Mouse (Mus musculus): ENCODE measurements around the gene Epor. TPM values are rescaled to one million over a fixed set of nuclear protein-coding genes. Genes with fewer than 3 reads are reported as not detected.

Gene Epor
- polyA plus RNA-seq, 1 experiment from 2014 or later = 4.1 TPM

DNA sequence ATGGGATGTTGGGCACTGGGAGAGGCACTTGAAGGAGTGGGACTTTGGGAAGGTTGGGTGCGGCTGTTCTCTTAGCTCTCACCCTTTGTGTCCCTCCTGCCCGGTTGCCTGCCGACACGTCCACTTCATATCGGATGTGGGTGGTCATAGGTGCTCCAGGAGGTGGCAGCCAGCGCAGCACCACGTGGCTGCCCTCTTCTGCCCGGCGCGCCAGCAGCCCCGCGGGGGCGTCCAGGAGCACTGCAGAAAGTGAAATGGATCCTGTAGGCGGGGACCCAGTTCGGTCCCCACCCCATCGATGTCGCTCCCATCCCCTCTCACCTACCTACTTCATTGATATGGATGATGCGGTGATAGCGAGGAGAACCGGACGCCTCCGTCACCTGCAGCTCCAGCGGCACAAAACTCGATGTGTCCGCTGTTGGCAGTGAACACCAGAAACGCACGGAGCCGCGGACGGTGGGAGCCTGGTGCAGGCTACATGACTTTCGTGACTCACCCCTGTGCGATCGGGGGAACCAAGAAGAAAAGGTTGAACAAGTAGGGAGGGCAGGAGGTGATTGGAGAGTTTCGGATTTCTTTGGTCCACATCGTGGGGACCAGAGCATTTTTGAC lies 1.8 kb downstream of the Epor start:
- peak overlapping the region; percentile 42 for H3K4me3 ChIP-seq (replicated peaks)
- peaks cover 32% of the 10 kb centered on the region for H3K4me1 ChIP-seq
- H3K27ac ChIP-seq = no peak overlapping the region
- ATAC-seq (ENCODE audit: low FRiP score) = no peak
- WGBS = 2% methylated on average over 35 of the region's 35 CpGs
- peaks cover 55% of the 10 kb centered on the region for H3K27me3 ChIP-seq
- no peaks in the 10 kb centered on the region for H3K9me3 ChIP-seq
- peak overlapping the region; percentile 72 for H3K4me2 ChIP-seq
- H3K9ac ChIP-seq = no peak overlapping the region
- H3K36me3 ChIP-seq (replicated peaks) = 0 out of 2 replicates have a peak, but pooled peaks cover 4% of the 10 kb centered on the region

DNA sequence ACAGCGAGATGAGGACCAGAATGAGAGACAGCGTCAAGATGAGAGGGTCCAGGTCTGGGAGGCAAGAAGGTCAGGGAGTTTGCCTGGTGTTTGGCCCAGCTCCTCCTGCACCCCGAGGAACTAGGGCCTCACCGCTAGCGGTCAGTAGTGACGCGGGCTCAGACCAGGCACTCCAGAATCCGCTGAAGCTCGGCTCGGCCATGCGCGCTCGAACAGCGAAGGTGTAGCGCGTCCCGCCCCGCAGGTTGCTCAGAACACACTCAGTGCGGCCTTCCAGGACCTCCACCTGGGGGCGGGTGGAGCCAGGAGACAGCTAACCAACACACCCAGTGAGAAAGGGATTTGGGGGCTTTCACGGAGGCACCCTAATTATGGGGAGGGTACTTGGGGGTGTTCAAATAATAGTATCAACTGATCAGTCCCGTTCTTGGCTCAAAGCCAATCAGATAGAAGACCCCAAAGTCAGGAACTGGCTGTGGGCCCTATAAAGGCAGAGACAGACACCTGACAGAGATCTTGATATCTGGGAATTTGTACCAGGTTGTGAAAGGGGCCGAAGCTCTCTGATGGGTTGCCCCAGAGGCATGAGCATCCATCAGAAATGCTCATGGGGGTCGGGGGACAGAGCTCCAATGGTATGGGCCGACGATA lies 2.6 kb downstream of the Epor start:
- Histone ChIP-seq H3K27me3 (peaks cover 55% of the 10 kb centered on the region), H3K4me3 (replicated peaks) (no peak overlapping the region; the same call in 1 of the 2 replicates), H3K4me1 (peaks cover 35% of the 10 kb centered on the region), H3K27ac (no peak overlapping the region), H3K36me3 (replicated peaks) (0 out of 2 replicates have a peak, but pooled peaks cover 4% of the 10 kb centered on the region), H3K9me3 (no peaks in the 10 kb centered on the region), H3K9ac (no peak overlapping the region), H3K4me2 (peak overlapping the region; percentile 30; the same call in 1 of the 2 replicates)
- WGBS = 8% methylated on average over 26 of the region's 26 CpGs
- no peak for ATAC-seq (ENCODE audit: low FRiP score)

DNA sequence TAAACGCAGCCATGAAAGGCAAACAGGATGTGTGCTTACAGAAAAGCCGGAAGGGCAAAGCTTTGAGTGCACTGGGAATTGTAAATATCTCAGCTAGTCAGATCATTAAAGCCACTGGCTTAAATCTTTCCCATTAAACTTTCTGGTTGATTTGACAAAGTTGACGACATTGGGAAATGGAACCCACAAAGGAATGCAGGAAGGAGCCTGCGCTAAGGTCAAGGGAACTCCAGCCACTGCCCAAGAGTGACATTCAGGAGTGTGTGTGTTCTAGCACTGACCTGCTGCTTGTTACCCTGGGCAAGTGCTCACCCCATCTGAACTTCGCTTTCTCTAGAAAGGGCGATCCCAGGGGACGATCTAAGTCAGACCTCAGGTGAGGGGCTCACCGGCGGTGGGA lies 3.2 kb downstream of the Epor start:
- H3K4me1 ChIP-seq = peaks cover 35% of the 10 kb centered on the region
- no peak overlapping the region for H3K4me3 ChIP-seq (replicated peaks)
- no peak overlapping the region for H3K4me2 ChIP-seq
- 46% methylated on average over 9 of the region's 9 CpGs for WGBS
- no peak for ATAC-seq (ENCODE audit: low FRiP score)
- H3K9me3 ChIP-seq = no peaks in the 10 kb centered on the region
- 0 out of 2 replicates have a peak, but pooled peaks cover 4% of the 10 kb centered on the region for H3K36me3 ChIP-seq (replicated peaks)
- no peak overlapping the region for H3K9ac ChIP-seq
- H3K27ac ChIP-seq = no peak overlapping the region
- H3K27me3 ChIP-seq = peaks cover 55% of the 10 kb centered on the region

DNA sequence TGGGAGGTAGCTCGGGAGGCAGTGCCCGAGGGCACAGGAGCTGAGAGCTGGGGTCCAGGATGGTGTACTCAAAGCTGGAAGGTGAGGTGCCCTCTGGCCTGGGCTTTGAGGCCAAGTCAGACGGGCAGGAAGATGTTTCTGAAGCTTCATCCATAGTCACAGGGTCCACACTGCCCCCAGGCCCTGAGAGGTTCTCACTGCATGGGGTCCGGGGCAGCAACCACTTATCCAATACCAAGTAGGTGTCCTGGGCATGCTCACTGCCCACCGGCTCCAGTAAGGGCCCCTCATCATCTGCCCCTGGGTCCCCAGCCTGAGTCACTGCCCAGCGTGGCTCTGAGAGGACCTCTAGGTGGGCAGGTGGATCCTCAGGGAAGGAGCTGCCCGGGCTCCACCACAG lies 4.1 kb downstream of the Epor start:
- H3K27me3 ChIP-seq = peaks cover 54% of the 10 kb centered on the region
- H3K36me3 ChIP-seq (replicated peaks) = 0 out of 2 replicates have a peak, but pooled peaks cover 4% of the 10 kb centered on the region
- 85% methylated on average over 7 of the region's 7 CpGs for WGBS
- no peak overlapping the region for H3K9ac ChIP-seq
- no peak overlapping the region for H3K4me3 ChIP-seq (replicated peaks)
- H3K27ac ChIP-seq = no peak overlapping the region
- peaks cover 40% of the 10 kb centered on the region for H3K4me1 ChIP-seq
- no peak overlapping the region for H3K4me2 ChIP-seq
- H3K9me3 ChIP-seq = no peaks in the 10 kb centered on the region
- ATAC-seq (ENCODE audit: low FRiP score) = no peak

DNA sequence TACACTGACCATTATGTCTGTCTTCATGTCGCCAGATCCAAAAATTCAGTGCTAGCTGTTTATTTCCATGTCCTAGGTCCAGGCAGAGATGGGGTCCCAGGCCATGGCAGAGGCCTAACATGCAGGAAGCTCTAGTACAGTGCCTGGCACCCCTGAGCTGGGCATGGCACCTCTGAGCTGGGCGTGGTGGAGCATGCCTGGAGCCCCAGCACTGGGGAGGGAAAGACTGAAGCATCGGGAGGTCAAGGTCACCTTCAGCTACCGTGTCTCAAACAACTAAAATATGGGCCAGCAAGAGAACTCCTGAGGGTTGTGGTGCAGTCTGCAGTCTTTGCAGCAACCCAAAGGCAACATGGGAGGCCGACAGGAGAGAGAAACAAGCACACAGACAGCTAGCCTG lies 4.9 kb downstream of the Epor start:
- H3K4me1 ChIP-seq = peaks cover 42% of the 10 kb centered on the region
- H3K27ac ChIP-seq = no peak overlapping the region
- 0 out of 2 replicates have a peak, but pooled peaks cover 4% of the 10 kb centered on the region for H3K36me3 ChIP-seq (replicated peaks)
- H3K4me2 ChIP-seq = no peak overlapping the region
- 83% methylated on average over 5 of the region's 5 CpGs for WGBS
- no peak overlapping the region for H3K4me3 ChIP-seq (replicated peaks)
- H3K27me3 ChIP-seq = peaks cover 45% of the 10 kb centered on the region
- no peaks in the 10 kb centered on the region for H3K9me3 ChIP-seq
- H3K9ac ChIP-seq = no peak overlapping the region
- no peak for ATAC-seq (ENCODE audit: low FRiP score)

DNA sequence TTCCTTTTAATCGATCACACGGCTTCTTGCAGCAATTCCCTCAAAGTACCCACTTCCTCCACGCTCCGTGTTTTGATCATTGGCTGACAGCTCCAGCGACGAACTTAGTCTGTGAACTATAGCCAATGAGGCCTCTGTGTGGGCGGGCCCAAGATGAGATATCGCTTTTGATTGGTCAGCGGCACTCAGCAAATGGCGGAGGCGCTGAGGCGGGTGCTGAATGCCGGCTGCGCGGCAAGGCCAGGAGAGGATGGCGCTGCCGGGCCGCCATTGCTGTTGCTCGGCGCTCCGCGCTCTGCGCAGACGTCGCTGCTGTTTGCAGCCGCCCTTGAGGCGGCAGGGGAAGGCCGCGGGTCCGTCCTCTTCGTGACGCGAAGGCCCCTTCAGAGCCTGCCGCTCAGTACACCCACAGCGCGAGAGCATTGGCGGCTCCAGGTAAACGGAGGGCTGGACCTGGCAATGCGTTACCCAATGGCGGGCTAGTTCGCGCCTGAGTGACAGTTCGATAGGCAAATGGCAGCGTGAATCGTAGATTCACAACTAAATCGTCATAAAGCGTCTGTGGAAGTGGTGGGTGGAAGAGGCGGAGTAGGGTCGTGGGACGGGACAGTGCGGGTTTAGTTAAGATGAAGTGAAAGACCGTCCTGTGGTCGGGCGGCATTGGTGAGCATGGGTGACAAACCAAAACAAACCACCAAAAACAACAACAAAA lies 7.6 kb downstream of the Epor start, which contains the start of gene Swsap1:
TSS of gene Swsap1 (plus strand) at position 186 of the 712 bp plus-strand sequence.
- Histone ChIP-seq H3K36me3 (replicated peaks) (0 out of 2 replicates have a peak, but pooled peaks cover 4% of the 10 kb centered on the region), H3K9ac (peak within 1 kb of the TSS; percentile 81), H3K4me1 (peaks cover 26% of the 10 kb centered on the region), H3K4me3 (replicated peaks) (peak within 1 kb of the TSS; percentile 71), H3K9me3 (0 out of 2 replicates have a peak, but pooled peaks cover 3% of the 10 kb centered on the region), H3K27me3 (peaks cover 19% of the 10 kb centered on the region), H3K27ac (peak within 1 kb of the TSS; percentile 93), H3K4me2 (peak within 1 kb of the TSS; percentile 65)
- under 1% methylated on average over 49 of the region's 54 CpGs for WGBS
- ATAC-seq (ENCODE audit: low FRiP score) = peak; percentile 98

DNA sequence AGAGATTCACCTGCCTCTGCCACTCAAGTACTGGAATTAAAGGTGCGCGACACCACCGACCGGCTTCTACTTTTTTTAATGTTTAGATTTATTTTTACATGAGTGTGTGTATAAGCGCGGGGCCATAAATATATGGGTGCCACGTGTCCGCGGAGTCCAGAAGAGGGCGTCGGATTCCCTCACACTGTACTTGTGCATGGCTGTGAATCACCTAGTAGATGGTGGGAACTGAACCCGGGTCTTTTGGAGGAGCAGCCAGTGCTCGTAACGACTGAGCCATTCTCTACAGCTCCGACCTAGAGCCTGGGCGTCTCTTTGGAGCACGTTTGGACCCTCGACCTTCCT lies 8.1 kb downstream of the Epor start:
- ATAC-seq (ENCODE audit: low FRiP score) = peak; percentile 65
- Histone ChIP-seq H3K36me3 (replicated peaks) (0 out of 2 replicates have a peak, but pooled peaks cover 4% of the 10 kb centered on the region), H3K4me3 (replicated peaks) (peak overlapping the region; percentile 71), H3K4me1 (peaks cover 23% of the 10 kb centered on the region), H3K27me3 (peaks cover 14% of the 10 kb centered on the region), H3K9ac (0 out of 2 replicates have a peak overlapping the region, but pooled peaks have one; percentile 81), H3K9me3 (0 out of 2 replicates have a peak, but pooled peaks cover 3% of the 10 kb centered on the region), H3K4me2 (peak overlapping the region; percentile 65), H3K27ac (peak overlapping the region; percentile 93)
- 2% methylated on average over 18 of the region's 18 CpGs for WGBS

DNA sequence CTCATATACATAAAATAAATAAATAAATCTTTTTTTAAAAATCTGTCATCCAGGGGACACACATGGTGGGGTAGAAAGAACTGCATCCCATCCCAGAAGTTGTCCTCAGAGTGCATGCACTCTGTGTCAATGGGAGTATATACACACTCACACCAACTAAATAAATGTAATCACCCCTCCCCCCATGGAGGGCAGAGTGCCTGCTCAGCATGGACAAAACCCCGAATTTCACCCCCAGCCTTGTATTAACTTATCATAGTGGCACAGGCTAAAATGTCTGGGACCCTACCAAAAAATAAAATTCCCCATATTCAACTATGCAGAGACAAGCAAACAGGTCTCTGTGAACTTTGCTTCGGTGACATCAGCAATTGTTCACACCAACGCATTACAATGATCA lies 8.7 kb downstream of the Epor start:
- H3K27ac ChIP-seq = no peak overlapping the region
- H3K36me3 ChIP-seq (replicated peaks) = 0 out of 2 replicates have a peak, but pooled peaks cover 4% of the 10 kb centered on the region
- no peak overlapping the region for H3K9ac ChIP-seq
- WGBS = 76% methylated on average over 3 of the region's 3 CpGs
- 0 out of 2 replicates have a peak, but pooled peaks cover 3% of the 10 kb centered on the region for H3K9me3 ChIP-seq
- peaks cover 23% of the 10 kb centered on the region for H3K4me1 ChIP-seq
- no peak overlapping the region for H3K4me3 ChIP-seq (replicated peaks)
- H3K4me2 ChIP-seq = peak overlapping the region; percentile 65; the same call in 1 of the 2 replicates
- ATAC-seq (ENCODE audit: low FRiP score) = no peak
- H3K27me3 ChIP-seq = peaks cover 8% of the 10 kb centered on the region

DNA sequence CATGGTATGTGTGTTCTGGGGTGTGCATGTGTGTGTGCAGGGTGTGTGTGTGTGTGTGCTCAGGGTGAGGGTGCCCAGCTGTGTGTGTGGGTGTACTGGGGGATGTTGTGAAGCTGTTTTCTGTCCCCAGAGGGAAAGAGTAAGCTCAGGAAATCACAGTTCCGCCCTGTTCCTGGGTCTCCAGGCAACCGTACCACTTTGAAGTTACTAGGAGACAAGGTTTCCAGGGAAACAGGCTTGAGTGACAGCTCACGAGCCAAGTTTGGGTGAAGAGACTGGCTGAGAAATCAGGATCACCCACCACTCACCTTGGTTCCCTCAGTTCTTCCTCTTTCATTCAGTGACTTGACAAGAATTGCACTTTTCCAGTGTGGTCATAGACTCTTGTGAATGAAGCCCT lies 9.7 kb downstream of the Epor start:
- Histone ChIP-seq H3K36me3 (replicated peaks) (0 out of 2 replicates have a peak, but pooled peaks cover 4% of the 10 kb centered on the region), H3K4me1 (peaks cover 23% of the 10 kb centered on the region), H3K9me3 (0 out of 2 replicates have a peak, but pooled peaks cover 3% of the 10 kb centered on the region), H3K27ac (peak overlapping the region; percentile 69; the same call in 1 of the 2 replicates), H3K9ac (no peak overlapping the region), H3K4me2 (no peak overlapping the region), H3K27me3 (peaks cover 9% of the 10 kb centered on the region), H3K4me3 (replicated peaks) (no peak overlapping the region)
- 3% methylated on average over 3 of the region's 3 CpGs for WGBS
- ATAC-seq (ENCODE audit: low FRiP score) = peak; percentile 1; the same call in 1 of the 2 replicates

DNA sequence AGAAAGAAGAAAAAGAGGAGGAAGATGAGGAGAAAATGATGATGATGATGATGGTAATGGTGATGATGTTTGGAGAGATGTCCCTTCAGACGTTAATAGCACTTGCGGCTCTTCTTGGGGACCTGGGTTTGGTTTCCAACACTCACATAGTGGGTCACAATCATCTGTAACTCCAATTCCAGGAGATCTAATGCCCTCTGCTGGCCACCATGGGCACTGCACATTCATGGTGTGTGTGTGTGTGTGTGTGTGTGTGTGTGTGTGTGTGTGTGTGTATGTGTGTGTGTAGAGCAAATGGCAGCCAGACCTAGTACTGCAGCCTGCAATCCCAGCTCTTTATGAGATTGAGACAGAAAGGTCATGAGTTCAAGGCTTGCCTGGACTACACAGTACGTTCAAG lies 11.3 kb downstream of the Epor start:
- Histone ChIP-seq H3K27me3 (peaks cover 23% of the 10 kb centered on the region), H3K9ac (no peak overlapping the region), H3K27ac (no peak overlapping the region), H3K36me3 (replicated peaks) (no peaks in the 10 kb centered on the region), H3K4me2 (no peak overlapping the region), H3K4me3 (replicated peaks) (no peak overlapping the region), H3K9me3 (0 out of 2 replicates have a peak, but pooled peaks cover 3% of the 10 kb centered on the region), H3K4me1 (peaks cover 31% of the 10 kb centered on the region)
- ATAC-seq (ENCODE audit: low FRiP score) = no peak
- 86% methylated on average over 3 of the region's 3 CpGs for WGBS

DNA sequence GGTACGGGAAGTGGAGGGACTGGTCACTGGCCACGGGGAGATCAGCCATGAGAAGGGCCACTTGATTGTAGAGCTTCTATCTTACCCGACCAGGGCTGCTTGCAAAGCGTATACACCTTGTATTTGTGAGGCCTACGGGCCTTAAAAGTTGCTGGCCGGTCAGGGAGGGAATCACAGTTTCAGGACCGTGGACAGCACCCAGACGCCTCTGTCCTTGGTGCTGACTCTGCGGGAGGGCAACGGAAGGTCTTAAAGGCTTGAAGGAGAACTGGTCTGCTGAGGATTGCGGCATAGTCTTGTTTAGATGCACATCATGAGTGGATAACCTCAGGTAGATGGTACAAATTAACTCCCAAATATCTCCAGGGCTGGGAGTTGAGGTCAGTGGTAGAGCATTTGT lies 13.0 kb downstream of the Epor start:
- Histone ChIP-seq H3K36me3 (replicated peaks) (no peaks in the 10 kb centered on the region), H3K27ac (no peak overlapping the region), H3K27me3 (peaks cover 30% of the 10 kb centered on the region), H3K4me2 (no peak overlapping the region), H3K4me3 (replicated peaks) (no peak overlapping the region), H3K4me1 (peaks cover 27% of the 10 kb centered on the region), H3K9ac (no peak overlapping the region), H3K9me3 (0 out of 2 replicates have a peak, but pooled peaks cover 3% of the 10 kb centered on the region)
- no peak for ATAC-seq (ENCODE audit: low FRiP score)
- 18% methylated on average over 11 of the region's 11 CpGs for WGBS

DNA sequence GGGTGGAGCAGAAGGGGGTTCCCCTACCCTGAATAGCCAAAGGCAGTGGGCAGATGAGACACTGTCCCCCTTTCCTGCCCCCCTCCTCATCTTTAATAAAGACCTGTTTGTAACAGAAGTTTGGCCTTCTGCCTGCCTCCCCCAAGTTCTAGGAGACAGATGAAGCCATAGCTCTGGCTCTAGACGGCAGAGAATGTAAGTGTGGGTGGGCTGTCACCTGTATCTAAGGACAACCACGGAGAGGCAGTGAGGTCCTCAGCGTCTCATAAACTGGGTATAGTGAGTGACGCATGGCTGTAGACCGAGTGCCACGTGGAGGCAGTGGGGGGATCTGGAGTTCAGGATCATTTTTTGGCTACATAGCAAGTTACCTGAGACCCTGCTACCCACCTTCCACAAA lies 14.5 kb downstream of the Epor start:
- WGBS = 74% methylated on average over 6 of the region's 6 CpGs
- H3K4me1 ChIP-seq = peaks cover 20% of the 10 kb centered on the region
- H3K36me3 ChIP-seq (replicated peaks) = no peaks in the 10 kb centered on the region
- H3K4me3 ChIP-seq (replicated peaks) = no peak overlapping the region
- H3K9me3 ChIP-seq = 0 out of 2 replicates have a peak, but pooled peaks cover 3% of the 10 kb centered on the region
- H3K9ac ChIP-seq = no peak overlapping the region
- no peak for ATAC-seq (ENCODE audit: low FRiP score)
- H3K4me2 ChIP-seq = no peak overlapping the region
- H3K27ac ChIP-seq = no peak overlapping the region
- peaks cover 35% of the 10 kb centered on the region for H3K27me3 ChIP-seq
